Mouse (Mus musculus) heart, postnatal 36 days (tissue): ENCODE results near the gene Magea10. TPM values are rescaled to one million over a fixed set of nuclear protein-coding genes. Genes with fewer than 3 reads are reported as not detected.

Source experiments
- DNase-seq, 2 experiments: peaks; one replicate each; pipeline ENCODE4 v3.0.0; 2021 to 2022
- intact Hi-C: fragments of 180-260 bp; cut with DNase I; formaldehyde crosslinking; loops from one replicate; pipeline ENCODE4 v1.15.1; 2025
- total RNA-seq, 2 experiments: library from RNA; stranded (reverse); gene quantifications; 2 replicates each; pipeline ENCODE4 v1.2.3; 2021

Gene Magea10
- total RNA-seq: not detected

GRCm38 (mm10) chrX:72386758-72387157 is at the start of gene Magea10:
Gene Magea10, minus strand, starts transcription at chrX:72386858.
- no peak for DNase-seq
- intact Hi-C loops: no loop called here

DNA sequence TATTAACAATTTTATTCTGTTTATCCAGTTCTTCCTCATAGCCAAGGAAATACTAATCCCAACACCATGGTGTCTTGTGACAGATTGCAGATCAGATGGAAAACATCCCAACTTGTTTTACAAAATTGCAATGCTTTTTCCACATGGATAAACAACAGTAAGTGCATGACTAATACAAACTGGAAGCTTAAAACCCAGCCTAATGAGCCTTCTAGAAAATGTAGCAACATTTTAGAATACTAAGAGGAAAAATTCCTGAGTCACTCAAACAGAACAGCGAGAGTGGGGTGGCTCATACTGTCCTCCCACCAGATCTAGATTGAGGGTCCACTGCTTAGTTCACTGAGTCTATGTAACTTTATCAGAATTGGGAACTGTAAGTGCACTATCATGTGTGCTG is 4.7 kb downstream of the Magea10 start:
- no peak for DNase-seq
- intact Hi-C loops: no loop called here

Other genes with a start within 250 kb of the Magea10 start
- gene Magea4, start 164.8 kb downstream of the Magea10 start, total RNA-seq: not detected
- gene Gabre, start 112.1 kb downstream of the Magea10 start, total RNA-seq: under 1 TPM; 0.42 to 0.57 TPM